Mouse (Mus musculus): ENCODE results near the gene Eif4b.

The Eif4b gene

DNA sequence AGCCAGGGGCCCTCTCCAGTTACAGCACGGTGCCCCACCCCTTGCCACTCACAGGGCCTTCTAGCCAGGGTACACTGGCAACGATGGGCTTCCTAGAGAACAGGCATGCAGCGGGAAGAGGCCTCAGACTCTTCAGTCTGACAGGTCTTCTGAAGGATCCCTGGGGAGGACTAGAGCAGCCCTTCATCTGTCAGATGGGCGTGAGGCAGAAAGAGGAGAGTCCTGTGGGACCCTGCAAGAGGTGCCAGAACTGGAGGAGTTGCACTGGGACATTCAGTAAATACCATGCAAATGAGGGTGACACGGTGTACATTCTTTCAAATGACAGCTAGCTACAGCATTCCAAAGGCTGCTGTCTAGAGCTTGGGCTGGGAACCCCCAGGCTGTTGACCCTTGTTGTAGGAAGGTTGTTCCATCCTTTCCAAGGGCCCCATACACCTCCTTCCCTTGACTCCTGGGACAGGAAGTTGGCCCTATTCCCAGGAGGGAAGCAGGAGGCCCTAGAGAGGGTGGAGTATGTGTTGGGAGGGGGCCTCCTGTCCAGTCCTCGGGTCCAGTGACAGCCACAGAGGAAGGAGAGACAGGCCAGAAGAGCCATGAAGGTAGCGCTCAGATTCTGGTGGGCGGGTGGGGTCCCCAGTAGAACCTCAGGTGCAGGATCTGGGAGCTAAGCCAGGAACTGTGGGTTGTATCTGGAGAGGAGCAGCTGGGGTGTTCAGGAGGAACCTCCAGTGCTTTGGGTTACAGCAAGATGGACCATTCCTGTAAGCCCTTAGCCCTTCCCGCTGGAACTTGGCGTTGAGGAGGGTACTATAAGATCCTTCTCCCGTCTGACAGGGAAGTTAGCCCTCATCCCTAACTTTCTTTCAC is 28.3 kb downstream of the Eif4b start:
- no peak for DNase-seq (ENCODE audit: low read depth, low spot score)

GRCm38 (mm10) chr15:102102548-102103121 is 29.1 kb downstream of the Eif4b start:
- DNase-seq (ENCODE audit: low read depth, low spot score), result no peak

DNA sequence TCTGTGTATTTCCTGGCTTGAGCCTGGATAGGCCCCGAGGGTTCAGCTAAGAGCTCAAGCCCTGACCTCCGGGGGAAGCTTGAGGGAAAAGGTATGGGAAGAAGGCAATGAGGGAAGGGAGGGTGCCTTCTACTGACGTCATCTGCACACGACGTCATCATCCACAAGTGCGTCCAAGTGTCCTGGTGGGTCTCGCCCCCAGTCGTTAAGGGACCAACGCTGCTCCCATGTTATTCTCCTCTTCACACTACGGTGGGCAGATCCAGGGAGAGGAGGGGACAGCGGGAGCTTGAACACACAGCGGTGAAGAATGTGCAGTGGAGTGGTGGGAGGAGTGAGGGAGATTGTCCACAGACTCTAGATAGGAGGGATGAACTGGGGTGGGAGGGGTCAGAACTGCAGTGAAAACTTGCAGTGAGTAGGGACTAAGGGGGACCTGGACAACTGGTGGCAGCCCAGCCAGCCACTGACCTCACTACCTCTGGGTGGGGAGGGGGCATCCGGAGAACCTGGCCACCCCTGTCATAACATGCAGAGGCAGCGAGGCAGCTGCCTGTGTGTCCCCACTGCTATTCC is 29.9 kb downstream of the Eif4b start:
- DNase-seq (ENCODE audit: low read depth, low spot score), result no peak

DNA sequence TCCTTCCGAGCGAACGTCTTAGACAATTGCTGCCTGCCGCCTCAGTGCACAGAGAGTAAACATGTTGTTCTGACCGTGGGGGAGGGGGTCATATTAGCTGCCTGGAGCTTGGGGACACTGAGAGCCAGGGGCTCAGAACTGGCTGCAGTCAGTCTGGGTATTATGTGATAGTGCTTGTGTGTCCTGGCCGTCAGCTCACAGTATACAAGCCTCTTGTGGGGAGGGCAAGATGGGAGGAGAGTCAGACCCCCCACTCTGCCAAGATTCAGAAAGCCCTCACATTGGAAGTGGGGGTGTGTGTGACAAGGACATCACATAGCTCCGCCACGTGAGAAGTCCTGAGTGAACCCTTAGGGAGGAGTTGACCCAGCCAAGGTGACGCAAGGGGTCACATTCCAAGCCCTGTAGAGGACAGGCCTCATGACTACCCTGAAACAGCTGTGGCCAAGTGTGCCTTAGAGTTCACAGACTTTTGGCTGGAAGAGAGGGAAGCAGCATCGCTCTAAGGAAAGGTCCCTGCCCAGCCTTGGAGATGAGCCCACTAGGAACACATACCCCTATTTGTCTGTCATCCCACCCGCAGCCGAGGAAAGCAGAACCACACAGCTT is 30.5 kb downstream of the Eif4b start:
- DNase-seq (ENCODE audit: low read depth, low spot score), result no peak

DNA sequence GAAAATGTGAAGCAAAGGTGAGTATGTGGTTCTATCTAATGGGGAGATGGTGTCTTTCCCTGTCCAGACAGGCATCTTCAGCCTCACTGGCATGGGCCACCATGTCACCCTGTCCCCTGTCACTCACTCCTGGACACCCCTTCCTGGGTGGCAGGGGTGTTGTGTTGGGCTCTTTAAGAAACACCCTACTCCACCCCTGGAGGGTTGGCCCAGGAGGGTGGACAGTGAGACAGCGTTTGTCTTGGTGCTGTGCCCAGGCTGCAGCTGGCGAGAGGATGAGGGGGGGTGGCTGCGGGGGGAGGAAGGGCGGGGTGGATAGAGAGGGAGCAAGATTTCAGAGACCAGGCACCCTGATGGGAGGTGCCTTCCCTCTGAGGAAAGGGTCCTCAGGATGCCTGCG is 31.8 kb downstream of the Eif4b start:
- DNase-seq (ENCODE audit: low read depth, low spot score), result no peak

DNA sequence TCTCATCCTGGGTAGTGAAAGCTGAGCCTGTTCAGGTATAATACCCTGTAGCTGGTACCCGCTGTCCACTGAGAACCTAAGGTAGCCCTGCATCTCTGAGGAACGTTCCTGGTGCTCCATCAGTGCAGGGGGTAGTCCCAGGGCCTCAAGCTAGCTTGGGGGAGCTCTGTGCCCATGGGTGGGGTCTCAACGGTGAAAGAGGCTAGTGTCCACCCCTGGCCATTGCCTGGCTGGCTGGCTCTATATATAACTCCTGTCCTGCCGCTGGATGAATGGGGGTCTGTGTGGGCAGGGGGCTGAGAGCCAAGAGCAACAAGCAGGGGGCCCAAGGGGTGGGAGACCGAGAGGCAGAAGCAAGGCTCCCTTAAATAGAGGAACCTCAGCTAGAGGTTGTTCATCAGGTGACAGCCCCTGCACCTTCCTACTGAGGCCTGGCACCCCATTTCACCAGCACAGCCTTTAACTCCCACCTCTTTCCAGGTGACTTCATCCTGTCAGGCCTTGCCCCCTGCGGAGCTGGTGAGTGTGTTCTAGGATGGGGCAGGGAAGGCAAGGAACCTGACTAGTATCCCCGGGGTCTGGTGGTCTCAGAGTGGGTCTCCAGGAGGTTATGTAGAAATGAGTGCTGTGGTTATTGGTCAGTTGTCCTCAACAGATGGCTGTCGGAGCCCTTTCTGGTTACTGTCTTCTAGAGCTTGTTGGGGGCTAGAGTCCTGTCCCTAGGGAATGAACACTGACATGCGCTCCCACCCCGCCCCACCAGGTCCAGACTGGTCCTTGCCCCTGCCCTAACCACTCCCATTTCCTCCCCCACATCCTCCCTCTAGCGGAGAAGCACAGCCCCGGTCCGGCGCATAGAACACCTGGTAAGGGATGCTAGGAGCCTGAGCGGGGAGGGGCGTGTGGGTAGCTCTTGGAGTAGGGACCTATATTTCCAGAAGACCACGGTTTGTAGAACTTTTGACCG is 32.5 kb downstream of the Eif4b start:
- no peak for DNase-seq (ENCODE audit: low read depth, low spot score)

DNA sequence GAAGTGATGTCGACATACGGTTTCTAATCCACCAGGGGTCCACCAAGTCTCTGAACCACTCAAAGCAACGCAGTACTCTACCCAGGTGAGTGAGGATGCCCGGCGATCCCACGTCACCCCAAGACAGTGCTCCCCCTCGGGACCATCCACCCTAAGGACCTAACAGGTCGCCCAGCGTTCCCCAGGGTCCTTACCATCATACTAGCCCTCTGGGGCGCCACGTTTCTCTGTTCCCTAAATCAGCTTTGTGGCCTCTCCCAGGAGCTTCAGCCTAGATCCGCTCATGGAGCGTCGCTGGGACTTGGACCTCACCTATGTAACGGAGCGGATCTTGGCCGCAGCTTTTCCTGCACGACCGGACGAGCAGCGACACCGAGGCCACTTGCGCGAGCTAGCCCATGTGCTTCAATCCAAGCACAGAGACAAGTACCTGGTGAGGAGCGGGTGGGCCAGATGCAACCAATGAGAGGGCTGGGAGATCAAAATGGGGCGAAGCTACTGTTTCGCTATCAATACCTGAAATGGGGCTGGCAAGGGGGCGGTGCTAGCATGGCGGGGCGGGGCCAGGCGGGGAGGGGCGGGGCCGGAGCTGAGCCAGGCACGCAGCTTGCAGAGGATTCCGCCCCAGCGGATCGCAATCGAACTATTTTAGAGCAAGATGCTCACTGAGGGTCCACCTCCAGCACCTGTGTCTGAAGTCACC is 33.3 kb downstream of the Eif4b start:
- DNase-seq (ENCODE audit: low read depth, low spot score), result no peak

GRCm38 (mm10) chr15:102107689-102108573 is 34.4 kb downstream of the Eif4b start:
- DNase-seq (ENCODE audit: low read depth, low spot score), result peak; percentile 51

- DNase-seq (ENCODE audit: low read depth, low spot score), result peak; percentile 66
Observed at GRCm38 (mm10) chr15:102108651-102109525, 35.3 kb downstream of the Eif4b start.

- no peak for DNase-seq (ENCODE audit: low read depth, low spot score)
Observed at GRCm38 (mm10) chr15:102110271-102110670, 36.7 kb downstream of the Eif4b start.

GRCm38 (mm10) chr15:102110701-102111494 is 37.3 kb downstream of the Eif4b start:
- DNase-seq (ENCODE audit: low read depth, low spot score), result no peak

GRCm38 (mm10) chr15:102111495-102111829 is 37.9 kb downstream of the Eif4b start:
- DNase-seq (ENCODE audit: low read depth, low spot score), result no peak

DNA sequence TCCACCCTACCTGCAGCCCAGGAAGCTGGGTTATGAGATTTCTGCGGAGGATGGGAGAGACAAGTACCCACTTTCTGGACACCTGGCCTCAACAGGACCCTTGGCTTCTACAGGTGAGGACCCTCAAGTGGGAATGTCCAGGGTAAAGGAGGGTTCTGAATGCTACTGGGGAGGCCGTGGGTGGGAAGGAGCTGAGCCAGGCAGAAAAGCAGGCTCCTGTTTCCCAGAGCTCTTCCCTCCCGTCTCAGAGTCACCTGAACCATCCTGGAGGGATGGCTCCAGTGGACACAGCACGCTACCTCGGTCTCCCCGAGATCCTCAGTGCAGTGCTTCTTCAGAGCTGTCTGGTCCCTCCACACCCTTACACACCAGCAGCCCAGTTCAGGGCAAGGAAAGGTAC is 38.6 kb downstream of the Eif4b start:
- no peak for DNase-seq (ENCODE audit: low read depth, low spot score)

GRCm38 (mm10) chr15:102112827-102113226 is 39.3 kb downstream of the Eif4b start:
- DNase-seq (ENCODE audit: low read depth, low spot score), result no peak

DNA sequence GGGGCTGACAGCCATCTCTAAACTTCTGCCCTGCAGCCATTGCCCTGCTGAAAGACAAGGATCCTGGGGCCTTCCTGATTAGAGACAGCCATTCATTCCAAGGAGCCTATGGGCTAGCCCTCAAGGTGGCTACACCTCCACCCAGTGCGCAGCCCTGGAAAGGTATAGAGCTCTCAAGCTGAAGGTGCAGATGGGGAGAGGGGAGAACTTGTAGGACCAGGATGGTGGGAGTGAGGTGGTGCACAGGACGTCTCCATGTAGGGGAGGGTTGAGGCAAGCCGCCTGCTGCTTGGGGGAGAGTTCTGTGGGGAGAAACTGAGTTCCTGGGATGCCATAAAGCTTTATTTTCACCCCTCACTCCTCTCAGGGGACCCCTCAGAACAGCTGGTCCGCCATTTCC is 40.1 kb downstream of the Eif4b start:
- no peak for DNase-seq (ENCODE audit: low read depth, low spot score)

DNA sequence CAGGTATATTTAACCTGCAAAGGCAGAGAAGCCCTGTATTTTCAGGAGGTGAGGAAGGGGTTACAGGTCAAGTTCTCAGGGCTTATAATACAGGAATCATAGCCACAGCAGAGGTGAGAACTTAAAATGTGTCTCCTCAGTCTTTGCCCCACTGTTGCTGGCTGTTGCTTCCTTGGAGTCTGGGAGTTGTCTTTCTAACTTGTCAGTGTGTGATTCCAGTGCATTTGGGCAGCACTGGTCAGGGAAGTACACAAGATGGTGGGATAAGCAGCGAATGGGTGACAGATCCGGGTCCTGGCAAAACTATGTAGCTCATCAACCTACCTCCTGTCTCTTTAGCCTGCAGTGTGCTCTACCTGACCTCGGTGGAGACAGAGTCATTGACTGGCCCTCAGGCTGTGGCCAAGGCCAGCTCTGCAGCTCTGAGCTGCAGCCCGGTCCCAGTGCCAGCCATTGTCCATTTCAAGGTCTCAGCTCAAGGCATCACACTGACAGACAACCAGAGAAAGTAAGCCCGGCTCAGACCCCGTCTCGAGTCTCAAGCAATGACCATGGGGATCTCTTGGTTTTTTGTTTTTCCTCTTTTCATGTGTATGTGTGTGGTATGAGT is 41.2 kb downstream of the Eif4b start:
- DNase-seq (ENCODE audit: low read depth, low spot score), result no peak

DNA sequence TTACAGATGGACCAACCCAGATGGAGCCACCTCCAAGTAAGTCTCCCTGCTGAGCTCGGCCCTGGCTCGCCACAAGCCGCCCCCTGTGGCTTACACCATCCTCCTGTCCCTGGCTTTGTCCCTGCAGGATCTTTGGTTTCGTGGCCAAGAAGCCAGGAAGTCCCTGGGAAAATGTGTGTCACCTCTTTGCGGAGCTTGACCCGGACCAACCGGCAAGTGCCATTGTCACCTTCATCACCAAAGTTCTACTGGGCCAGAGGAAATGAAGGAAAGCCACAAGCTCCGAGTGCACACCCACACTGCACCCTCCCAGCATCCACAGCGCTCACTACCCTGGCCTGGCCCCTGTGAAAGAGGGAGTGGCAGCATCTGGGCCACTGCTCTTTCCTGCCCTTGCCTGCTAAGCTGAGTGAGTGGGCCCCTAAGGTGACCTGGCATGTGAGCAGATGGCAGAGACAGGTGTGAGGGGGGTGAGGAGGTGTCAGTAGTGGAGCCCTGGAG is 42.2 kb downstream of the Eif4b start:
- DNase-seq (ENCODE audit: low read depth, low spot score), result no peak
